Mouse (Mus musculus) inflammation-experienced regulatory T-cells, adult 6 months (primary cell): ENCODE data around the gene Osm. TPM values are rescaled to one million over a fixed set of nuclear protein-coding genes. Genes with fewer than 3 reads are reported as not detected.

ENCODE experiments used
- ATAC-seq: one replicate; pipeline ENCODE4 v1.8.0; 2017
- polyA plus RNA-seq, 3 experiments: library from polyadenylated mRNA; unstranded; fragments of 100-300 nt; shearing (Covaris generic); gene quantifications; one replicate each; pipeline ENCODE4 v1.2.1; 2017

Gene Osm
- 10 to 100 TPM; 11.2 to 23.6 (median 16.6) TPM for polyA plus RNA-seq

GRCm38 (mm10) chr11:4235665-4236545 lies at the start of gene Osm:
Gene Osm, plus strand, starts transcription at chr11:4236420.
- peak; percentile 50 for ATAC-seq

DNA sequence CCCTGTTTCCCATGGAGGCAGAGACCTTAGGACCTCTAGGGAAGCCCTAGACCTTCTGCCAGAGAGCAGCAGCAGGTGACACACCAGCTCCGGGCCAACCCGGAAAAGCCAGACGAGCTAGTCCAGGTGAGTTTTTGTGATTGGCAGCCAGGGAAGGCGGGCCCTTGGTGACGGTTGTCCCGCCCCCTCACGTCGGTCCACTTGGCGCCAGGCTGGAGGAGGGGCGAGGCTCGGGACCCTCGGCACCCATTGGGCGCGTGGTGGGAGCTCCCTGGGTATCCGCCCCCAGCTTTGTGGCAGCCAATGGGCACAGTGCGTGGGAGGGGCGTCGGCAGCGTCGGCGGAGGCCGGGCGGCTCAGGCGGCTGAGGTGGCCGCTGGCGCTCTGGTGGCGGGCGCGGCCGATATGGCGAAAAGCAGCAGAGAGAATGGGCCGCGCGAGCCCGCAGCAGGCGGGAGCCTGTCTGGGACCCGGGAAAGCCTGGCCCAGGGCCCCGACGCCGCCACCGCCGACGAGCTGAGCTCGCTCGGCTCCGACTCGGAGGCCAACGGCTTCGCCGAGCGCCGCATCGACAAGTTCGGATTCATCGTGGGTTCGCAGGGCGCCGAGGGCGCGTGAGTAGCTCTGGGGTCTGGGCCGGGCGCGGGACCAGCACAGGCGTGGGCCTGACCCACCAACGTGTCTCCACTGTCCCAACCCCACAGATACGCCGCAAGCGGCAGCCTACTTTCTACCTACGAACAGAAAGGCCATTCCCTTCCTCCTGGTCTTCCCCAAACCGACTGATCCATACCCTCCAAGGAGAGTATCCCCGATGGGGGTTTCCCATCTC lies 49.5 kb upstream of the Osm start, which contains the start of gene Tbc1d10a:
TSS of gene Tbc1d10a (plus strand) at position 304 of the 832 bp plus-strand sequence.
- ATAC-seq = peak; percentile 98

DNA sequence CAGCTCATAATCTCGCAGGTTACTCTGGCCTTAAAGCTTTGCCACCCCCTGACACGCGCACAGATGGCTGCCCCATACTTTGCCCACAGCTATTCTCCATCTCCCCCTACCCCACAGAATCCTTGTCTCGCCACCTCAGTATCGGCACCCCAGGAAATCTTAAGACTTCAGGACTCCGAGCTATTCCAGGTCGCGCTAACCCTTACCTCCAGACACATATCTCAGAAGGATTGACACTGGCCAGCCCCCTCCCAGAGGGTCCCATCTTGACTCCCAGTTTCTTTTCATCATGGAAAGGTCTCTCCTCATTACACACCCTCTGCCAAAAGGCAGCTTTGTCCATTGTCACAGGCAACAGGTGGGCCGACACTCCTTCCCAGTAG lies 48.9 kb upstream of the Osm start:
- ATAC-seq = no peak

DNA sequence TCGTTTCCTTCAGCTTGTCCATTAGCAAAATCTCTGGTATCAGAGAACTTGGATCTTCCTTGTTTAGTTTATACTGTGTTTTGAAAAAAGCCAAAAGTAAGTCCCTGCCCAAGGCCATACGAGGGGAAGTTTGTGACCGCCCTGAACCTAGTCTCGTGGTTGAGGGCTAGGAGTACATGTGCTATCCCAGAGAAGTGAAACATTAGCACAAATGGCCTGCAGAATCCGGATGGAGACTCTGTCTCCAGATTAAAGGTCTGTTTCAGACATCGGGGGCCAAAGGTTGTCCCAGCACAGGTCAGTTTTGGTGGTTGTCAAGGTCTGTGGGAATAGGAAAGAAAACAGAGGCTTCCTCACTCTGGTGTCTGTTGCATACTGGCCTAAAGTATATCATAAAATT lies 47.0 kb upstream of the Osm start:
- no peak for ATAC-seq

DNA sequence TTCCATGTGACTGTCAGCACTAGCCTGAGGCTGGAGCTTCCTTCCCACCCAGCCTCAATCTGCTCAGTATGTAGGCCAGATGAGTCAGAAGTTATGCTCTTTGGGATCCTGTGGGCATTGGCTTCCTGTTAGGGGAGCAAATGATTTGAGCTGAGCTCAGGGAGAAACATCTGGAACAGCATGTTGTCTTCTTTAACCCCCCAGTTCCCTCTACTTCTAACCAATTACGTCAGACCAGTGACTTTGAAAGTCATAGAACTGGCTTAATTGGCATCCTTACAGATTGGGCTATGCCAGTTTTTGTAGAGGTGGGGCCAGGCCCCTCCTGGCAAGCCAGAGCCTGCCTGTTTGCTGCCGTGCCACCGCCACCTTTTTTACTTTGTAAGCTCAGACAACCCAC lies 45.5 kb upstream of the Osm start:
- no peak for ATAC-seq

DNA sequence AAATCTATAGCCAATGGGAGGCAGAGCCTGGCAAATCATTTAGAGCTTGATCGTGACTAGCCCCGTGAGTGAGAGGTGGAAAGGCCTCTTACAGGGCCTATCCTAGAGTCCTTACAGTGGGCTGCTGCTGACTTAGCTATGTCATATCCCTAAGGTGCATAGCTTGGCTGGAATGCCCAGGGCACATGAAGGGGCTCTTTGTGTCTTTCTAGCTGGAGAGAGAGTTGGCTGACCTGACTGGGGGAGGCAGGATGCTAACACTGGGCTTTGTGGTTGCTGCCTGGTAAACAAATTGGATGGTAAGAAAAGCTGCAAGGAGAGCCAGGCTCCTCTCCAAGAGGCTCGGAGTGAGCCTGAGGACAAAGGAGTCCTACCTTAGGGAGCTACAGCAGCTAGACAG lies 43.5 kb upstream of the Osm start:
- no peak for ATAC-seq

GRCm38 (mm10) chr11:4193420-4193819 lies 42.8 kb upstream of the Osm start:
- no peak for ATAC-seq

DNA sequence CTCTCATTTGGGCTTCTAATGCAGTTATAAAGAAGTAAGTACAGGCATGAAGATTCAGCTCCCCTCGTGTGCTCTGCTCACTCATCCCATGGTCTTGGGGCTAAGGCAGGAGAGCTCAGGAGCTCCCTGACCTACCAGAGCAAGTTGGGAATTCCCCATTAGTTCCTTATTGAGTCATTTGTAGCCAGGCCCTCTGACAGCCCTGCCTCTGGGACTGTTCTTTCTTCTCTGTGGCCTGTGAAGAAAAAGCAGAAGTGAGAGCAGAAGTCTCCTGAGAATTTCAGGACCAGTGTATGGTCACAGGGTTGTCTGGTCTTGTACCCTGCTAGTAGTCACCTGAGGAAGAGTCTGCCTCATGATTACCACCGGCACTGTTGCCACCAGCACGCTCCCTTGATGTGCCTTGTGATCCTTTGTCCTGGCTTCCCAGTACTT lies 40.6 kb upstream of the Osm start:
- peak; percentile 76 for ATAC-seq

- ATAC-seq = no peak
These were observed 39.6 kb upstream of the Osm start for GRCm38 (mm10) chr11:4196636-4197035.

GRCm38 (mm10) chr11:4197691-4198090 lies 38.5 kb upstream of the Osm start:
- ATAC-seq = no peak

GRCm38 (mm10) chr11:4201981-4202700 lies 34.1 kb upstream of the Osm start:
- no peak for ATAC-seq

DNA sequence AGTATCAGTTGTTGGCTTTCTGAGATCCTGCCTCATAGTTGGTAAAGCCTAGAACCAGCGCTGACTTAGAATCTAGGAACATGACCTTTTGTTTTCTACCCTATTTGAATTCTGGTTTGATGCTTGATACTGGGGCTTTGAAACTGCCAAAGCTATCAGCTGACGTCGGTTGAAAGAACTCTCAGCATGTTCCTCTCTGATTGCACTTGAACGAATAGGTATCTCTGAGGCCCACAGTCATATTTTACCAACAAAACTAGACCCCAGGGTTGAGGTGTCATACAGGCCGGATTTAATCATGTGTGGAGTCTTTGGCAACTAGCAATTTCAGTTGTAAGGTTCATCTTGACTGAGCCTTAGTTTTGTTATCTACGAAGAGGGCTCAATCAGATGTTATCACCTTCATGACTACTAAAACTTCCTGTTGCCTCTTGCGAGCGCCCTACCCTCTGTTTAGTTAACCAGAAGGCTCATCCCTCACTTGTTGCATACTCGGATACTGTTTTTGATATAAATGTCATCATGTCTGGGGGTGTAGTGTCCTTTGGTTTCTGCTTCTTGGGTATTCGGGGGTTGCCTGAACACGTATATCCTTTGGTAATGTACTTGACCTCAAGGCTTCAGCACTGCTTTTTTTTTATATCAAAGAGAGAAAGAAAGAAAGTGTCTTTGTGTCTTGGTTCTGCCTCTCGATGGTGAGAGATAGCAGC lies 33.1 kb upstream of the Osm start:
- ATAC-seq = peak; percentile 67

DNA sequence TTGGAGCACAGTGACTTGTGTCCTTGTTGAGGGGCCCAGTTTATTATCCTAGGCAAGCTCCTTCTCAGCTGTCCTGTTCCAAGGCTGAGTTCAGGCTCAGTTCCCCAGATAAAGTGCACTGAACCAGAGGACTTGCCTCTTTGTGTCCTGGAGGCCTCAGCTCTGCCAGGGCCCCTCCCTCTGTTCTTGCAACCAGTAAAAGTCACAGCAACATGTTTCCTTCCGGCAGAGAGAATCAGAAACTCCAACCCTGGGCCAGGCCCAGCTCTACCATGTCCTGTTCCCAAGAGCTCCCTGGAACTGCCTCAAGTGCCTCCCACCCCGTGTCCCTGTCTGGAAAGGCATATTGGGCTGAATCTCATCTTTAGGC lies 32.5 kb upstream of the Osm start:
- ATAC-seq = peak; percentile 57

- ATAC-seq = no peak
These were observed 31.0 kb upstream of the Osm start for GRCm38 (mm10) chr11:4205097-4205655.

- peak; percentile 15 for ATAC-seq
These were observed 30.3 kb upstream of the Osm start for GRCm38 (mm10) chr11:4205951-4206350.

- peak; percentile 66 for ATAC-seq
These were observed 29.7 kb upstream of the Osm start for GRCm38 (mm10) chr11:4206563-4206962.

- no peak for ATAC-seq
These were observed 28.6 kb upstream of the Osm start for GRCm38 (mm10) chr11:4207655-4208054.

GRCm38 (mm10) chr11:4209556-4209955 lies 26.7 kb upstream of the Osm start:
- ATAC-seq = no peak

- ATAC-seq = no peak
These were observed 25.4 kb upstream of the Osm start for GRCm38 (mm10) chr11:4210786-4211185.

DNA sequence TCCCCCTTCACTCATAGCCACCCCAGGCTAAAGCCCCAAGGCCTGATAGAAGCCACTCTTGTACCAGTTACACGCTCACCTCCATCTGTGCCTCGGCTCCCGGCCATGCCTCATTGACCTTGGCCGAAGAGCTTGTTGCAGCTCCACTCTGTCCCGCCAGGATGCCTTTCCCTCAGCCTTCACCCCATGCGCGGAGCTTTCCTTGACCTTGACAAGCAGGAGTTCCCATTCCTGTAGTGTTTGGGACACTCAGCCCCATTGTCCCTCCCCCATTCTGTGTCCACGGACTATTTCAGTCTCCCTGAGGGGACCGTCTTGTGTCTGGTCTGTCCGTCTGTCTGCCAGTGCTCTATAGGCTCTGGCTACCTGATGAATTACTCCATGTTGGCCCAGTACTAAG lies 23.1 kb upstream of the Osm start:
- ATAC-seq = no peak

GRCm38 (mm10) chr11:4214572-4214971 lies 21.6 kb upstream of the Osm start:
- no peak for ATAC-seq

DNA sequence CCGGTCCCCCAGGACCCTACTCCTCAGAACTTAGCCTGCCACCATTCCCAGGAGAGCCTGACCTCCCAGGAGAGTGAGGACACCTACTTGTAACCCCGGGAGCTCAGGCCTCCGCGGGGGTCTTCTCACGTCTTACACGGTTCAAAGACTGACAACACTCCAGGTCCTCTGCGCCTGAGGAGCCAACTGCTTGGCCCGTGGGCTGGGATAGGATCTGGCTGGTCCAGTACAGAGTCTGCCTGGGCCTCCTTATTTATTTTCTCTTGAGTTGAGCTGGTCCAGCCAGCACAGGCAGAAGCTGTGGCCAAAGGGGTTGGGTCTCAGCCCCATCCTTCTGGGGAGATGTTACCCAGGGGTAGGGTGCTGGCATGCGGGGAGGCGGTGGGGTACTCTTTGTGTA lies 21.2 kb upstream of the Osm start:
- ATAC-seq = no peak
